Mouse (Mus musculus) kidney, adult 11 months (tissue): ENCODE results near the gene Gm10762.
"Not testable (repeated sequence)": the region's sequence is repeated elsewhere in the genome, so short reads cannot be mapped to it uniquely, and the experiment has no call there.

Source experiments
- DNase-seq: peaks from one replicate; pipeline ENCODE4 v3.0.0; 2022

The Gm10762 gene

GRCm38 (mm10) chr2:128967661-128968441, at the start of gene Gm10762:
TSS of gene Gm10762 (minus strand) at chr2:128967725.
- peak; percentile 79 for DNase-seq

- DNase-seq, result not testable (repeated sequence)
Measured at GRCm38 (mm10) chr2:129008867-129009266, 41.3 kb upstream of the Gm10762 start.

GRCm38 (mm10) chr2:129006194-129006749, 38.7 kb upstream of the Gm10762 start:
- DNase-seq, result no peak

GRCm38 (mm10) chr2:129004872-129005271, 37.3 kb upstream of the Gm10762 start:
- DNase-seq, result no peak

- DNase-seq, result no peak
Measured at GRCm38 (mm10) chr2:128984746-128985145, 17.2 kb upstream of the Gm10762 start.

GRCm38 (mm10) chr2:128975572-128975971, 8.0 kb upstream of the Gm10762 start:
- no peak for DNase-seq

- no peak for DNase-seq
Measured at GRCm38 (mm10) chr2:128972301-128972700, 4.8 kb upstream of the Gm10762 start.

GRCm38 (mm10) chr2:128968475-128969083, 1.1 kb upstream of the Gm10762 start:
- no peak for DNase-seq

GRCm38 (mm10) chr2:128966641-128967580, 614 bp downstream of the Gm10762 start, which contains the start of gene Zc3h6:
TSS of gene Zc3h6 (plus strand) at chr2:128967402.
- DNase-seq, result peak; percentile 98

- no peak for DNase-seq
Measured at GRCm38 (mm10) chr2:128966236-128966635, 1.3 kb downstream of the Gm10762 start.

- DNase-seq, result no peak
Measured at GRCm38 (mm10) chr2:128965505-128966105, 1.9 kb downstream of the Gm10762 start.

GRCm38 (mm10) chr2:128954186-128954585, 13.3 kb downstream of the Gm10762 start:
- DNase-seq, result no peak

GRCm38 (mm10) chr2:128947962-128948588, 19.4 kb downstream of the Gm10762 start:
- DNase-seq, result peak; percentile 42

- DNase-seq, result peak; percentile 96
Measured at GRCm38 (mm10) chr2:128943538-128944528, 23.7 kb downstream of the Gm10762 start, which contains the start of gene Zc3h8. TSS of gene Zc3h8 (minus strand) at chr2:128944077.

- no peak for DNase-seq
Measured at GRCm38 (mm10) chr2:128936256-128936655, 31.3 kb downstream of the Gm10762 start.

- no peak for DNase-seq
Measured at GRCm38 (mm10) chr2:128930704-128931103, 36.8 kb downstream of the Gm10762 start.

GRCm38 (mm10) chr2:128928446-128928845, 39.1 kb downstream of the Gm10762 start:
- DNase-seq, result no peak

GRCm38 (mm10) chr2:128924799-128925198, 42.7 kb downstream of the Gm10762 start:
- DNase-seq, result no peak
